Mouse (Mus musculus) layer of hippocampus, adult 9-10 months (tissue): ENCODE measurements around the gene Myl4.

Experiments
- DNase-seq: peaks from one replicate; pipeline ENCODE4 v3.0.0; 2022; ENCODE audit warnings: low spot score

Myl4 gene

GRCm38 (mm10) chr11:104604192-104604591, 53.7 kb downstream of the Myl4 start:
- DNase-seq, result no peak

DNA sequence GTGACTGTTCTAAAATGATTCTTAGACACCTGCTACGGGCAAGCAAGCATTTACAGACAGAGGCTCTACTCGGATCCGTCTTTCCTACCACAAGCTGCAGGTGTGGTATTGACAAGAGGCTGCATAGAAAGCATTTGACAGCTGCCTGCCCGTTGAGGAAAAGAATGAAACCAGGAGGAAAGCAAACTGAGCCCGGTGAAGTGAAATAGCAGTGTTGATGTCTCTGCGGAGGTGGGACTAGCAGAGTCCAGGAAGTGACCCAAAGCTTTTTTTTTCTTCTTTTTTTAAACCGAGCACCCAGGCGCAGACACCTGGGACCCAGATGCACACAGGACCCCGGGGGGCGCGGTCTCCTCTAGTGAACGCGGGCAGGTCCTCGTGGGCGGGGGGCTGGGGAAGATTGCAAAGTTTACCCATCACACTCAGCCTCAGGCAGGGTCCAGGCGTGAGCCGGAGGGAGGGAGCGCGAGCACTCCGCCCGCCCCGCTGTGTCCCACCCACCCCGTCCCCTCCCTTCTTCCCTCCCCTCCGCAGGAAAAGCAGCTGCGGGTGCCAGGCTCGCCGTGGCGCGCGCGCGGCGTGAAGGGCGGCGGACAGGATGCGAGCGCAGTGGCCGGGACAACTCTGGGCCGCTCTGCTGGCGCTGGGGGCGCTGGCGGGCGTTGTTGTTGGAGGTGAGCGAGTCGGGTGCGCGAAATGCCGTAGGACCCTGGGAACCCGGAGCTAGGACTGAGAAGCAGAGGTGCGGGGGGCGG, 57.2 kb downstream of the Myl4 start, which contains the start of gene Itgb3:
TSS of gene Itgb3 (plus strand) at position 510 of the 755 bp plus-strand sequence.
- DNase-seq, result no peak

DNA sequence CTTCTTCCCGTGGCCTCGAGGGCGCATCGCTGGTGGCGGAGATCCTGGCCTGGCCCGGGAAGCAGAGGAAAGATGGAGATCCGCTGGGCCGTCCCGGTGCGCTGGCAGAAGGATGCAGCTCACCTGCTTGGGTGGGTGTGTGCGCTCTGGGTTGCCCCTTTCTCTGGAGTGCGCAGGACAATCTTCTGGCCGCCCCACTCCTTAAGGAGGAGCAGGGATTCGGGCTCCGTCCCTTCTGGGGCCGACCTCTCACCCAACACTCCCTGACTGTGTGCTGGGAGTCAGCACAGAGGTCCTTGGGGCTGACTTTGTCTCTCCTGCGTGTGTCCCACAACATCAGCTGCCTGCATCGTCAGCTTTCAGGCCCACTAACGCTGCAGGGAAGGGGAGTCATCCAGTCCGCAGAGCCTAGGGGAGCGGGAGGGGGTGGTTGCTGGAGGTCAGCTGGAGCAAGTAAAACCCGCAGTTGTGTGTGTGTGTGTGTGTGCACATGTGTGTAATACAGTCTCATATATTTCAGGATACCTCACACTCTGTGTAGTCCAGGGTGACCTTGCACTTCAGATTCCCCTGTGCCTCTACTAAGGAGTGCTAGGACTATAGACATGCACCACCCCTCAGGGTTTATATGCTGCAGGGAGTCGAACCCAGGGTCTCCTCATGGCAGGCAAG, 57.9 kb downstream of the Myl4 start:
- no peak for DNase-seq

GRCm38 (mm10) chr11:104609033-104609684, 58.7 kb downstream of the Myl4 start:
- no peak for DNase-seq

- DNase-seq, result no peak
Observed at GRCm38 (mm10) chr11:104609733-104610132, 59.3 kb downstream of the Myl4 start.

GRCm38 (mm10) chr11:104611579-104612151, 61.2 kb downstream of the Myl4 start:
- DNase-seq, result no peak

DNA sequence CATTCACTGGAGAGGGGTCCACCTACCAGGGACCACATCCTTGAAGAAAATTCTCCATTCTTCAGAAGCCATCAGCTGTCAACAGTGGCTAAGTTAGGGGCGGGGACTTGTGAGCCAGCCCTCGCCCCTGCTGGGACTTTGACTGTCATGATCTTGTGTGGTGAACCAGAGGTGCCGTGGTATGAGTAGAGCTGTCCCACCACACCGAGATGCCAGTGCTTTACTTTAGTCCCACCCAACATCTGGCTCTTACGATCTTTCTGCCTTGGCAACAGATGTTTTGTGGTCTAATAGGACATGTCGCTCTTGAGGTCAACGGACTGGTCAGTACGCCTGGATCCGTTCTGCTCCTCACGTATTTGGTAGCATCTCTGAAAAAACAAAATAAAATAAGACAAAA, 63.1 kb downstream of the Myl4 start:
- DNase-seq, result no peak

- DNase-seq, result no peak
Observed at GRCm38 (mm10) chr11:104614130-104614529, 63.7 kb downstream of the Myl4 start.

- DNase-seq, result no peak
Observed at GRCm38 (mm10) chr11:104616182-104616581, 65.7 kb downstream of the Myl4 start.

DNA sequence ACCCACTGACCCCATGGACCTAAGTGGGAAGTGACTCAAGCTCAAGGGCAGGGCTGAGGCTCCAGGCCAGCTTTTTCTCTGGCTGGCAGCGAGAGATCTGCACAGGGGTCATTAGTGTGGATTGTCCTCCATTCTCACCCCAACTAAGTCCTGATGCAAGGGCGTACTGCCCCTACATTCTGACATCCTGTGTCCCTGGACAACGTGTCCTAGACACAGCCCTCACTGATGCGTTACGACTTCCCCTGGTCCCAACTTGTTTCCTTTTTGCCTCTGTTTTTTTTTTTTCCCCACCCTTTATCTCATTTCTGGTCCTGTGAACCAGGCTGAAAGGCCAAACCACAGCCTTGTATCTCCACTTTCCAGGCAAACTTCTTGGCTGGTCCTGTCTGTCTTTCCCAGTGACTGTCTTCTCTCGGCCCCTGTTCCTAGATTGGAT, 68.2 kb downstream of the Myl4 start:
- no peak for DNase-seq

DNA sequence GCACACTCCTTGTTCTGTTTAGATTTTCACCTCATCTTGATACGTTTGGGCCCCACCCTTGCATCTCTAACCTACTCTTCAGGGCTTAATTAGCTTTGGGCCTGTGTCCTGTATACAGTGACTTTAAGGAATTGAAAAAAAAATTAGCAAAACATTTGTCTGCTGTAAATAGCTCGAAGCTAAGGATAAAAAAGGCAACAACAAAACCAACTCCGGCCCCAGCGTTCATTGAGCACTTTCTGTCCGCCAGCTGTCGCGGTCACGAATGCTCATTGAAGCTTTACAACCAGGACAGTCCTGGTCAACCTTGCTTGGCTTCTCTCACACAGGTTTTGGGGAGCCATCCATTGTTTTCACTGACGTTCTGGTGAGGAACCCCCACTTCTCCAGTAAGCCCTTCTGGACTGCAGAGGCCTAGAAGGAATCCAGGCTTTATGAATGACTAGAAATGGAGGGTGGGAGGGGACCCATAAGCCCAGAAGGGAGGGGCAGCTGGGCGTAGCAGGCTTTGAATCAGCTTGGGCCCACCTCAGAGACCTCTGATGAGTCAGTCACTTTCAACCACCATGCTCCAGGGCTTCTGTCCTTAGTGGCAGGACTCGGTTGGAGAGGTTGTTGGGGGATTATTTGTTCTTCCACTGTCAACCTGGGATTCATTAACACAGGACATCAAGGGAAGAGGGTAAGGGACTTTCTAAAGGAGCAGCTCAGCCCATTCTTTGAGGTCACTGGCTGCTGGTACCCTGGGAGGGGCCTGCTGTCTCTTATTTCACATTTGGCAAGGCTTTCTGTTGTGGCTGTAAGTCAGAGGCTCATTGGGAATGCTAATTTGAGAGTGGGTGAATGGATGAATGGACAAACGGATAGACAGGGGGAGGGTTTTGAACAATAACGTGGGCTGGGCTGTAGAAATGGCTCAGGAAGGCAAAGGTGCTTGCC, 68.9 kb downstream of the Myl4 start:
- no peak for DNase-seq

DNA sequence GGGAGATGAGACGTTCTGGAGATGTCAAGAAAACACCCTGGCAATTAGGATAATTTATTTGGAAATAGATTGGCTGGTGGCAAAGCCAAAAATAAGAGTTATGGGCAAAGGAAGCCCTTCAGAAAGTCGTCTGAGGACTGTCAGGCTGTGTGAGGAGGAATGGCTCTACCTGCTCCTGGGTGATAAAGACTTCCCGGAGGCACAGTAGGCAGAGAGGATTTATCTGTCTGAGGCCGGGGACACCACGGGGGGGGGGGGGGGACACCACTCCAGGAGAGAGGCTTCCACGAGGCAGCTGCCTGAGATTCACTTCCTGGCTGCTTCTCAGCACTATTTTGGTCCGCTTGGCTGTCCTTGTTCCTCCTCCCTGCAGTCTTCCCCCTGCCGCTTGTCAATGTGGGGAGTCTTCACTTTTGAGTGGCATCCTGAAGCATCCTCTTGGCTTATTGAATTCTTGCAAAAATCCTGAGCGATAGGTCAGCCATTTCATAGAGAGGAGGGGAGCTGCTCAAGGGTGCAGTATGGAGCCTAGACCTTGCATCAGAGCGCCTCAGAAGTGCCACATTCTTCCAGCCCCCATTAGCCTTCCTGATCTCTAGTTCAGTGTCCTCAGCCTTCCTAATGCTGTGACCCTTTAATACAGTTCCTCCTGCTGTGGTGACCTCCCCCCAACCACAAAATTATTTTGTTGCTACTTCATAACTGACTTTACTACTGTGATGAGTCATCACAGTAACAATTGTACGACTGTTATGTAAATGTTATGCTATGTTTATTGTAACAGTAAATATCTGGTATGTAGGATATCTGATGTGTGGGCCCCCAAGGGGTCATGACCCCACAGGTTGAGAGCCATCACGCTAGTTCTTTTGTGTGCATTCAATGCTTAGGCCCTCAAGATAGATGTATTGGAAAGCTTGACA, 71.8 kb downstream of the Myl4 start:
- no peak for DNase-seq

- no peak for DNase-seq
Observed at GRCm38 (mm10) chr11:104624791-104625391, 74.4 kb downstream of the Myl4 start.

- DNase-seq, result no peak
Observed at GRCm38 (mm10) chr11:104625453-104626402, 75.3 kb downstream of the Myl4 start.

DNA sequence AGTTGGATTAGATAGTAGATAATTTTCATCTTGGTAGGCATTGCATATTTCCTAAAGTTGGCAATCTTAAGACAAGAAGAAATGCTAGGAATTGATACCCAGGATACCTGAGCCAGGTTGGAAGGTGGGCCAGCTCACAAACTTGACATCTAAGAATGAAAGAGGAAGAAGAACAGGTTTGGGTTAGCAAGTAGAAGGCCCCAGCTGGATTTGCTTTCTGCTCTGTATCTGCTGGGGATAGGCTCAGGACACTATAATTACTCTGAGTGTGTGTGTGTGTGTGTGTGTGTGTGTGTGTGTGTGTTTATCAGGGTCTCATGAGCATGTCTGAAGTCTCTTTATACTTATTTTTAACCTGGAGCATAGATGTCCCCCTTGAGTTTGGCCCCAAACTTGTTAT, 76.2 kb downstream of the Myl4 start:
- no peak for DNase-seq

GRCm38 (mm10) chr11:104627616-104628301, 77.3 kb downstream of the Myl4 start:
- no peak for DNase-seq

GRCm38 (mm10) chr11:104628566-104628965, 78.1 kb downstream of the Myl4 start:
- DNase-seq, result no peak

GRCm38 (mm10) chr11:104630185-104630835, 79.8 kb downstream of the Myl4 start:
- no peak for DNase-seq
